Mouse (Mus musculus): ENCODE results near the gene Cdkal1. TPM values are rescaled to one million over a fixed set of nuclear protein-coding genes. Genes with fewer than 3 reads are reported as not detected.
A peak's percentile ranks its signal among the peaks of the same experiment; 100 is the strongest.

Cdkal1 gene
- polyA plus RNA-seq, 1 experiment from 2014 or later = 29.0 TPM

- DNase-seq (ENCODE audit: low spot score) = no peak
- Histone ChIP-seq H3K36me3 (ENCODE audit: control insufficient read depth, insufficient read depth, low read length) (no peaks in the 10 kb centered on the region), H3K27ac (ENCODE audit: low read depth, low read length) (no peak overlapping the region)
These were observed 659.8 kb downstream of the Cdkal1 start for GRCm38 (mm10) chr13:29195722-29196121.

DNA sequence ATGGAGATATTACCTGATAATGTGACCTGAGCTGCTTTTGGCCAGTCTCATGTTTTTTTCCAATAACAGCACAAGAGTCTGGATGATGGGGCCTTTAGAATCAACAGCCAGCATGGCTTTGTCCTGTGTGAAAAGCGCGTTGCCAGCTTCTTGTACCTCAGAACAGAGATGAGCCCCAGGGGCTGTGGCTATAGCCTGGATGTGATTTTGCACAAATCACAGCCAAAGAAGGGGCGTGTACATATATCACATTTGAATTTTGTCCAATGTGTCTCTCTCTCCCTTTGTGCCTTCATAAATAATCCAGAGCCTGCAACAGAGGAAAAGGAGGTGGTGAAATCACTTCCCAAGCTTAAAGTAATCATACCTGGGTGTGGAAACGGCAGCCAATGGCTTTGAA, 660.5 kb downstream of the Cdkal1 start:
- Histone ChIP-seq H3K27ac (ENCODE audit: low read depth, low read length) (peak overlapping the region; percentile 4; the same call in 1 of the 2 replicates), H3K4me2 (replicated peaks; ENCODE audit: low read depth, low read length) (no peak overlapping the region), H3K36me3 (ENCODE audit: control insufficient read depth, insufficient read depth, low read length) (no peaks in the 10 kb centered on the region), H3K4me1 (replicated peaks; ENCODE audit: control insufficient read depth, insufficient read depth, low read length) (no peaks in the 10 kb centered on the region; the same call in 1 of the 2 replicates), H3K27me3 (ENCODE audit: control insufficient read depth, insufficient read depth, low read length) (no peaks in the 10 kb centered on the region), H3K9me3 (ENCODE audit: control insufficient read depth, low read length) (no peaks in the 10 kb centered on the region), H3K4me3 (ENCODE audit: low read depth, low read length) (no peak overlapping the region), H3K9ac (ENCODE audit: low read depth, low read length) (no peak overlapping the region)
- WGBS = 83% methylated on average over 4 of the region's 4 CpGs
- ATAC-seq (ENCODE audit: low FRiP score) (no peak), DNase-seq (ENCODE audit: low spot score) (no peak)

More at GRCm38 (mm10) chr13:29195722-29196121, 659.8 kb downstream of the Cdkal1 start:
- no peak overlapping the region for H3K9ac ChIP-seq (ENCODE audit: low read depth, low read length)
- H3K27me3 ChIP-seq (ENCODE audit: control insufficient read depth, insufficient read depth, low read length) = no peaks in the 10 kb centered on the region
- no peaks in the 10 kb centered on the region; the same call in 1 of the 2 replicates for H3K4me1 ChIP-seq (replicated peaks; ENCODE audit: control insufficient read depth, insufficient read depth, low read length)
- H3K4me2 ChIP-seq (replicated peaks; ENCODE audit: low read depth, low read length) = no peak overlapping the region
- no peak overlapping the region for H3K4me3 ChIP-seq (ENCODE audit: low read depth, low read length)
- H3K9me3 ChIP-seq (ENCODE audit: control insufficient read depth, low read length) = no peaks in the 10 kb centered on the region
- ATAC-seq (ENCODE audit: low FRiP score) = peak; percentile 71
- WGBS = 62% methylated on average over 4 of the region's 4 CpGs

- Histone ChIP-seq H3K4me1 (replicated peaks; ENCODE audit: control insufficient read depth, insufficient read depth, low read length) (no peaks in the 10 kb centered on the region; the same call in 1 of the 2 replicates), H3K27me3 (ENCODE audit: control insufficient read depth, insufficient read depth, low read length) (no peaks in the 10 kb centered on the region), H3K9me3 (ENCODE audit: control insufficient read depth, low read length) (no peaks in the 10 kb centered on the region), H3K27ac (ENCODE audit: low read depth, low read length) (no peak overlapping the region), H3K4me2 (replicated peaks; ENCODE audit: low read depth, low read length) (no peak overlapping the region), H3K4me3 (ENCODE audit: low read depth, low read length) (no peak overlapping the region), H3K36me3 (ENCODE audit: control insufficient read depth, insufficient read depth, low read length) (no peaks in the 10 kb centered on the region), H3K9ac (ENCODE audit: low read depth, low read length) (no peak overlapping the region)
- WGBS = 93% methylated on average over 3 of the region's 3 CpGs
- DNase-seq (ENCODE audit: low spot score) = no peak
- ATAC-seq (ENCODE audit: low FRiP score) = no peak
These were observed 662.8 kb downstream of the Cdkal1 start for GRCm38 (mm10) chr13:29192697-29193096.

DNA sequence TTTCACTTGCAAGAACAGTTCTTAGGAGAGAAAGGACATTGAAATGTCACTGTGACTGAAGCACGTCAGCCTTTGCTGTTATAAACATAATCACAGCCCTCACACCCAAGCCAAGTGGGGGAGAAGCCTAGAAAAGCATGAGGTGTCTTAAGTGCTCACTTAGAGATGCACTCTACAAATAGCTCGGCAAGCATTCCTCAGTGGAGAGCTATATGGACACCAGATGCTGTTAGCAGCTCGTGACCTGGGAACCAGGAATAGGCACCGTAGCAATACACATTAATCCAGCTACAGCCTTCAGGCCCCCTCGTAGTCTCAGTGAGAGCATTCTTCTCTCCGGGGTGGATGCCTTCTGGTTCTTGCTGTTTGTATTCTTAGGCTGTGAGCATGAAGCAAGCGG, 664.9 kb downstream of the Cdkal1 start:
- ATAC-seq (ENCODE audit: low FRiP score) (no peak), DNase-seq (ENCODE audit: low spot score) (no peak)
- no peak overlapping the region for H3K4me3 ChIP-seq (ENCODE audit: low read depth, low read length)
- no peak overlapping the region for H3K4me2 ChIP-seq (replicated peaks; ENCODE audit: low read depth, low read length)
- no peaks in the 10 kb centered on the region for H3K9me3 ChIP-seq (ENCODE audit: control insufficient read depth, low read length)
- H3K36me3 ChIP-seq (ENCODE audit: control insufficient read depth, insufficient read depth, low read length) = no peaks in the 10 kb centered on the region
- H3K9ac ChIP-seq (ENCODE audit: low read depth, low read length) = no peak overlapping the region
- H3K27ac ChIP-seq (ENCODE audit: low read depth, low read length) = no peak overlapping the region
- no peaks in the 10 kb centered on the region for H3K4me1 ChIP-seq (replicated peaks; ENCODE audit: control insufficient read depth, insufficient read depth, low read length)
- 73% methylated on average over 7 of the region's 7 CpGs for whole genome bisulfite sequencing
- no peaks in the 10 kb centered on the region for H3K27me3 ChIP-seq (ENCODE audit: control insufficient read depth, insufficient read depth, low read length)

- Histone ChIP-seq H3K9ac (ENCODE audit: low read depth, low read length) (no peak overlapping the region), H3K4me3 (ENCODE audit: low read depth, low read length) (no peak overlapping the region), H3K27me3 (ENCODE audit: control insufficient read depth, insufficient read depth, low read length) (no peaks in the 10 kb centered on the region), H3K9me3 (ENCODE audit: control insufficient read depth, low read length) (no peaks in the 10 kb centered on the region), H3K4me2 (replicated peaks; ENCODE audit: low read depth, low read length) (no peak overlapping the region), H3K27ac (ENCODE audit: low read depth, low read length) (no peak overlapping the region), H3K4me1 (replicated peaks; ENCODE audit: control insufficient read depth, insufficient read depth, low read length) (no peaks in the 10 kb centered on the region), H3K36me3 (ENCODE audit: control insufficient read depth, insufficient read depth, low read length) (no peaks in the 10 kb centered on the region)
- DNase-seq (ENCODE audit: low spot score) (no peak), ATAC-seq (ENCODE audit: low FRiP score) (no peak)
- 95% methylated on average over 5 of the region's 5 CpGs for WGBS
These were observed 668.7 kb downstream of the Cdkal1 start for GRCm38 (mm10) chr13:29186748-29187147.

GRCm38 (mm10) chr13:29185545-29185944, 669.9 kb downstream of the Cdkal1 start:
- Histone ChIP-seq H3K36me3 (ENCODE audit: control insufficient read depth, insufficient read depth, low read length) (no peaks in the 10 kb centered on the region), H3K4me1 (replicated peaks; ENCODE audit: control insufficient read depth, insufficient read depth, low read length) (no peaks in the 10 kb centered on the region), H3K9me3 (ENCODE audit: control insufficient read depth, low read length) (no peaks in the 10 kb centered on the region), H3K9ac (ENCODE audit: low read depth, low read length) (no peak overlapping the region), H3K4me3 (ENCODE audit: low read depth, low read length) (no peak overlapping the region), H3K27me3 (ENCODE audit: control insufficient read depth, insufficient read depth, low read length) (no peaks in the 10 kb centered on the region), H3K4me2 (replicated peaks; ENCODE audit: low read depth, low read length) (no peak overlapping the region), H3K27ac (ENCODE audit: low read depth, low read length) (no peak overlapping the region)
- no peak for DNase-seq (ENCODE audit: low spot score)
- WGBS = 59% methylated on average over 4 of the region's 4 CpGs
- ATAC-seq (ENCODE audit: low FRiP score) = no peak

GRCm38 (mm10) chr13:29184545-29184944, 670.9 kb downstream of the Cdkal1 start:
- ATAC-seq (ENCODE audit: low FRiP score) (no peak), DNase-seq (ENCODE audit: low spot score) (no peak)
- Histone ChIP-seq H3K9ac (ENCODE audit: low read depth, low read length) (no peak overlapping the region), H3K27ac (ENCODE audit: low read depth, low read length) (no peak overlapping the region), H3K4me3 (ENCODE audit: low read depth, low read length) (no peak overlapping the region), H3K4me2 (replicated peaks; ENCODE audit: low read depth, low read length) (no peak overlapping the region), H3K9me3 (ENCODE audit: control insufficient read depth, low read length) (no peaks in the 10 kb centered on the region), H3K36me3 (ENCODE audit: control insufficient read depth, insufficient read depth, low read length) (no peaks in the 10 kb centered on the region), H3K27me3 (ENCODE audit: control insufficient read depth, insufficient read depth, low read length) (no peaks in the 10 kb centered on the region), H3K4me1 (replicated peaks; ENCODE audit: control insufficient read depth, insufficient read depth, low read length) (no peaks in the 10 kb centered on the region)
- 61% methylated on average over 2 of the region's 2 CpGs for WGBS

GRCm38 (mm10) chr13:29179861-29180260, 675.6 kb downstream of the Cdkal1 start:
- Histone ChIP-seq H3K9ac (ENCODE audit: low read depth, low read length) (no peak overlapping the region), H3K4me1 (replicated peaks; ENCODE audit: control insufficient read depth, insufficient read depth, low read length) (no peaks in the 10 kb centered on the region), H3K36me3 (ENCODE audit: control insufficient read depth, insufficient read depth, low read length) (no peaks in the 10 kb centered on the region), H3K9me3 (ENCODE audit: control insufficient read depth, low read length) (no peaks in the 10 kb centered on the region), H3K4me3 (ENCODE audit: low read depth, low read length) (no peak overlapping the region), H3K27me3 (ENCODE audit: control insufficient read depth, insufficient read depth, low read length) (no peaks in the 10 kb centered on the region), H3K4me2 (replicated peaks; ENCODE audit: low read depth, low read length) (no peak overlapping the region), H3K27ac (ENCODE audit: low read depth, low read length) (no peak overlapping the region)
- 94% methylated on average over 4 of the region's 4 CpGs for WGBS
- DNase-seq (ENCODE audit: low spot score) (no peak), ATAC-seq (ENCODE audit: low FRiP score) (no peak)

- Histone ChIP-seq H3K36me3 (ENCODE audit: control insufficient read depth, insufficient read depth, low read length) (no peaks in the 10 kb centered on the region), H3K9me3 (ENCODE audit: control insufficient read depth, low read length) (no peaks in the 10 kb centered on the region), H3K9ac (ENCODE audit: low read depth, low read length) (no peak overlapping the region), H3K27me3 (ENCODE audit: control insufficient read depth, insufficient read depth, low read length) (no peaks in the 10 kb centered on the region), H3K27ac (ENCODE audit: low read depth, low read length) (no peak overlapping the region), H3K4me1 (replicated peaks; ENCODE audit: control insufficient read depth, insufficient read depth, low read length) (no peaks in the 10 kb centered on the region), H3K4me2 (replicated peaks; ENCODE audit: low read depth, low read length) (no peak overlapping the region), H3K4me3 (ENCODE audit: low read depth, low read length) (no peak overlapping the region)
- WGBS = 92% methylated on average over 4 of the region's 4 CpGs
- DNase-seq (ENCODE audit: low spot score) (no peak), ATAC-seq (ENCODE audit: low FRiP score) (no peak)
These were observed 676.2 kb downstream of the Cdkal1 start for GRCm38 (mm10) chr13:29179260-29179659.

Measured in hindbrain, embryonic 11.5 days (tissue).